Mouse (Mus musculus): ENCODE measurements around the gene Ddx18. TPM values are rescaled to one million over a fixed set of nuclear protein-coding genes. Genes with fewer than 3 reads are reported as not detected.

Gene Ddx18
- polyA plus RNA-seq, 1 experiment from 2014 or later, result 37.0 TPM

Other genes with a start within 250 kb of the Ddx18 start
- 46.3 and 47.4 TPM in 2 replicates for gene Insig2, start 235.4 kb downstream of the Ddx18 start, polyA plus RNA-seq (2015; fragmentation: Nextera tagmentation; extraction: Ambion mirVana)
- 12.2 and 14.1 TPM in 2 replicates for gene Ccdc93, start 136.9 kb downstream of the Ddx18 start, polyA plus RNA-seq (2015; fragmentation: Nextera tagmentation; extraction: Ambion mirVana)
- 0.29 and 0.60 TPM in 2 replicates for gene Htr5b, start 39.5 kb downstream of the Ddx18 start, polyA plus RNA-seq (2015; fragmentation: Nextera tagmentation; extraction: Ambion mirVana)

Measured in forebrain, embryonic 16.5 days (tissue).